Mouse (Mus musculus) midbrain, embryonic 11.5 days (tissue): Measurements from ENCODE around the gene Hypk. TPM values are rescaled to one million over a fixed set of nuclear protein-coding genes. Genes with fewer than 3 reads are reported as not detected.

Source experiments
- ATAC-seq: fragments of 200-750 bp; cut with Nextera tagmentation; 2 replicates; pipeline ENCODE4 v1.8.0; 2017; ENCODE audit warnings: moderate TSS enrichment, moderate library complexity; ENCODE audit not compliant: low FRiP score
- DNase-seq: peaks from one replicate; pipeline ENCODE4 v3.0.0; 2015; ENCODE audit warnings: low spot score; ENCODE audit errors: missing footprints
- H3K27ac ChIP-seq: fragments of 300-500 bp; sonication (generic); 2 replicates; pipeline ENCODE4 v1.5.1; 2014; ENCODE audit warnings: low read depth, low read length
- H3K27me3 ChIP-seq: fragments of 300-500 bp; sonication (generic); 2 replicates; pipeline ENCODE4 v1.6.1; 2014; ENCODE audit warnings: mild to moderate bottlenecking, low read length, moderate library complexity, mixed read lengths; ENCODE audit not compliant: control insufficient read depth, insufficient read depth
- H3K36me3 ChIP-seq: fragments of 300-500 bp; sonication (generic); 2 replicates; pipeline ENCODE4 v1.6.1; 2014; ENCODE audit warnings: mild to moderate bottlenecking, low read length, moderate library complexity, mixed read lengths; ENCODE audit not compliant: control insufficient read depth, insufficient read depth
- H3K4me1 ChIP-seq: fragments of 300-500 bp; sonication (generic); 2 replicates; pipeline ENCODE4 v1.6.1; 2014; ENCODE audit warnings: low read length; ENCODE audit not compliant: control insufficient read depth, insufficient read depth
- H3K4me2 ChIP-seq: fragments of 300-500 bp; sonication (generic); 2 replicates; pipeline ENCODE4 v1.6.1; 2014; ENCODE audit warnings: mild to moderate bottlenecking, moderate library complexity
- H3K4me3 ChIP-seq: fragments of 300-500 bp; sonication (generic); 2 replicates; pipeline ENCODE4 v1.5.1; 2014; ENCODE audit warnings: low read depth, low read length
- H3K9ac ChIP-seq: fragments of 300-500 bp; sonication (generic); 2 replicates; pipeline ENCODE4 v1.6.1; 2014; ENCODE audit warnings: low read length
- H3K9me3 ChIP-seq: fragments of 300-500 bp; sonication (generic); 2 replicates; pipeline ENCODE4 v1.6.1; 2016; ENCODE audit warnings: low read length; ENCODE audit not compliant: control insufficient read depth
- WGBS: fragments of 180-500 bp; shearing (Covaris S2); extraction: QIAGEN DNeasy Blood & Tissue Kit; methylation state at CpG from one replicate; pipeline ENCODE4 v1.1.7; 2014; 5-methylcytosine and 5-hydroxymethylcytosine counted together
- microRNA-seq: library from miRNA; unstranded; fragments of <30 nt; microRNA quantifications from one replicate; pipeline ENCODE4, GENCODE M21; 2017
- polyA plus RNA-seq: library from polyadenylated mRNA; unstranded; fragments of >200 nt; fragmentation: Nextera tagmentation; extraction: Ambion mirVana; gene quantifications from 2 replicates; pipeline ENCODE4 v1.2.1, GENCODE M21; 2014

The Hypk gene
- polyA plus RNA-seq, 1 experiment from 2014 or later: 118 TPM

DNA sequence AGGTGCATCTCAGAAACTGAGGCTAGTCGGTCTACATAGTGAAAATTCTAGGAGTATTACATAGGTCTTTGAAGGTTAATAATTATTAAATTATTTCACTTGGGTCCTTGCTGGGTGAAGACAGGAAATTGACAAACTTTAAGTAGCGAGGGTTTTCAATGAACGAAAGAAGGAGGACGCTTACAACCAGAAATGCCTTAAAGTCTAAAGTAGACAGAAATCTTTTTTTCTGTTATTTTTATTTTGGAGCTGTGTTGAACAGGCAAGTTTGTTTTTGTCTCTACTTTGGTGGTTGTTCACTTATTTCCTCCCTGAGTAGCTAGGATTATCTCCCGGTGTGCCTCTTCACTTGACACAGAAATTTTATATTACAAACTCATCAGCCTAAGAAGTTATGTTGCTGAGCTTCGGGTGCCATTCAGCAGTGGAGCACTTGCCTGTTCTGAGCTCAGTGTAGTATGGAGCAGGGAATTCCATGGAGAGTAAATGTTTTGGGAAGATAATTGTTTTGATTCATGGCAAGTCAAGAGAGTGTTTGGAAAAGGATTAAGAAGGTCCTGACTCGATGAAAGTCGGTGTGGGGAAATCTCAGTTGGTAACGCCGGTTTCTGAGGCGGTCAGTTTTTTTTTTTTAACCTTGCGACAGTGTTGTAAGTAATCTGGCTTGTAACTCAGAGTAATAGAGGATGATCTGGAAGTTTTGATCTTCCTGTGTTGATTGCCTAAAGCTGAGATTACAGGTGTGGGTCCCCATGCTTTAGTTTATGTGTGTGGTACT, 54.3 kb downstream of the Hypk start:
- Histone ChIP-seq H3K4me1 (peaks cover 8% of the 10 kb centered on the region), H3K27me3 (no peaks in the 10 kb centered on the region), H3K9me3 (no peaks in the 10 kb centered on the region), H3K4me2 (peak overlapping the region; percentile 69), H3K27ac (no peak overlapping the region), H3K9ac (peak overlapping the region; percentile 65), H3K4me3 (peak overlapping the region; percentile 52), H3K36me3 (peaks cover 5% of the 10 kb centered on the region; the same call in 1 of the 2 replicates)
- WGBS: 15% methylated on average over 12 of the region's 12 CpGs
- ATAC-seq (no peak), DNase-seq (peak; percentile 84)

DNA sequence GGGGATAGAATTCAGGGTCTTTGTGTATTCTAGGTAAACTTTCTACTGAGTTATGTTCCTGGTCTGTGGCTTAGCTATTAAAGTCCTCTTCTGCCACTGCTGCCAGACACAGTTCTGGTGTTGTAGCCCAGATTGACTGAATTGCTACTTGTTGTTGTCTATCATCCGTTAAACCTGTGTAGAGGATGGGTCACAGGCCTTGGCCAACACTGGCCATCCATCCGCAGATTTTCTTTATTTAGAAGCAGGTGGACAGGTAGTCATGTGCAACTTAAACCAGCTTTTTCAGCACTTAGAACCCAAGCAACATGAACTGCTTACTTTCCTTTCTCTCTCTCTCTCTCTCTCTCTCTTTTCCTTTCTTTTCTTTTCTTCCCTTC, 54.9 kb downstream of the Hypk start:
- 91% methylated on average over 2 of the region's 2 CpGs for WGBS
- H3K9ac ChIP-seq: peak overlapping the region; percentile 65

More for the DNA sequence above, 54.9 kb downstream of the Hypk start:
- Histone ChIP-seq H3K4me2 (peak overlapping the region; percentile 69), H3K27me3 (no peaks in the 10 kb centered on the region), H3K9me3 (no peaks in the 10 kb centered on the region), H3K4me1 (peaks cover 8% of the 10 kb centered on the region), H3K36me3 (peaks cover 5% of the 10 kb centered on the region; the same call in 1 of the 2 replicates), H3K27ac (no peak overlapping the region), H3K4me3 (peak overlapping the region; percentile 52)
- ATAC-seq: no peak
- DNase-seq: peak; percentile 83

Small RNA genes within 50 kb of the gene (microRNA-seq; reads per million reads assigned to microRNA genes)
- not detected for gene Gm22953

Other genes with a start within 250 kb of the Hypk start
- gene Trp53bp1, start 181.9 kb upstream of the Hypk start, polyA plus RNA-seq: 132 and 138 TPM in 2 replicates
- gene Map1a, start 163.7 kb upstream of the Hypk start, polyA plus RNA-seq: 11.2 and 14.3 TPM in 2 replicates
- gene Ppip5k1, start 97.9 kb upstream of the Hypk start, polyA plus RNA-seq: 10.3 and 11.2 TPM in 2 replicates
- gene Ckmt1, start 95.6 kb upstream of the Hypk start, polyA plus RNA-seq: 3.8 and 4.1 TPM in 2 replicates
- not detected in 2 replicates for gene Strc, start 66.1 kb upstream of the Hypk start, polyA plus RNA-seq
- 505 and 510 TPM in 2 replicates for gene Pdia3, start 39.5 kb upstream of the Hypk start, polyA plus RNA-seq
- 1.6 and 2.0 TPM in 2 replicates for gene Catsper2, start 39.5 kb upstream of the Hypk start, polyA plus RNA-seq
- gene Ell3, start 9.0 kb upstream of the Hypk start, polyA plus RNA-seq: 2.2 and 2.5 TPM in 2 replicates
- 467 and 471 TPM in 2 replicates for gene Serf2, start 4.1 kb upstream of the Hypk start, polyA plus RNA-seq
- 0.48 and 0.77 TPM in 2 replicates for gene Serinc4, start 3.5 kb downstream of the Hypk start, polyA plus RNA-seq
- 69.1 and 76.0 TPM in 2 replicates for gene Mfap1b, start 20.8 kb downstream of the Hypk start, polyA plus RNA-seq
- gene Mfap1a, start 53.4 kb downstream of the Hypk start, polyA plus RNA-seq: 27.0 and 27.9 TPM in 2 replicates
- 13.4 and 14.6 TPM in 2 replicates for gene Wdr76, start 53.4 kb downstream of the Hypk start, polyA plus RNA-seq